Mouse (Mus musculus) heart, adult 10 weeks (tissue): ENCODE measurements around the gene Olfr441. TPM values are rescaled to one million over a fixed set of nuclear protein-coding genes. Genes with fewer than 3 reads are reported as not detected.

Source experiments
- polyA plus RNA-seq: library from polyadenylated mRNA; stranded (reverse); fragments of 350-450 nt; fragmentation: Illumina TruSeq; extraction: RNeasy Lipid Tissue Mini Kit (QIAGEN cat#74804); gene quantifications from one replicate; pipeline ENCODE4 v1.2.3, GENCODE M21; 2014; ENCODE audit warnings: low read depth, low replicate concordance

Olfr441 gene
- polyA plus RNA-seq = not detected

GRCm38 (mm10) chr6:43106069-43106468 lies at the start of gene Olfr441:
TSS of gene Olfr441 (plus strand) at chr6:43106369.

DNA sequence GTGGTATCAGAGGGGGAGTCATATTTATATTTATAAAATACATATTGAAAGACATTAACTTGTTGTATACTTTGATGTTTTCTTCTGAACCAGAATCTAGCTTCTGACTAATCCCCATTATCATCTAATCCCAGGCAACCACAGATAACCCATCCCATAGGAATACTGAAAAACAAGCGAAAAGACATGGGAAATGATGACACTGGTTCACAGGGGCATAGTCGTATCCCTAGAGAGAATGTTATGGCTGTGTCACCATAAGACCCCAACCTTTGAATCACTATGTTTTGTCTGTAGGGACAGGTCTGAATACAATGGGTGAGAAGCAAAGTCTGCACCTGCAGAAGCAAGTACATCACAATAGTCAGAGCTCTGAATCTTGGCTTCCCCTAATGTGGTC lies 40.1 kb downstream of the Olfr441 start, which contains the start of gene Olfr237-ps1:
TSS of gene Olfr237-ps1 (plus strand) at position 301 of the 400 bp plus-strand sequence.

DNA sequence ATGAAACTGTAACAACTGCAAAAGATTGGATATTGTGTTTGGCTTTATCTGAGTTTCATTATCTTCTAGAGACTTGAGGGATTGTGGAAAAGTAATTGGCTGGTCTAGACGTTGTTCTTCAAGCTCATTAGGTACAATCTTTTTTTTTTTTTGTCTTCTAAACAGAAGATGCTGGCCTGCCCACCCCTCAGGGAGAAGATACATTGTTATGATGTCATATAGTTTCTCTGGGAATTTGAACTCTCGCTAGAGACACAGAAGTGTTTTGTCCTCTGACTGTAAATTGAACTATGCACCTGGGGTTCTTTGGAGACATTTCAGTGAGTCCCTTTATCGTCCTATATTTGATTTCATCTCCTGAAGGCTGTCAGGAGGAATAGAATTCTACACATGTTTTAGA lies 56.8 kb downstream of the Olfr441 start, which contains the start of gene Olfr437:
TSS of gene Olfr437 (plus strand) at position 301 of the 400 bp plus-strand sequence.

Other genes starting within 250 kb of the Olfr441 start
- not detected for gene Olfr448, start 215.9 kb upstream of the Olfr441 start, polyA plus RNA-seq
- not detected for gene Olfr447, start 197.5 kb upstream of the Olfr441 start, polyA plus RNA-seq
- not detected for gene Olfr446, start 185.0 kb upstream of the Olfr441 start, polyA plus RNA-seq
- not detected for gene Olfr444, start 157.3 kb upstream of the Olfr441 start, polyA plus RNA-seq
- not detected for gene Olfr237-ps1, start 40.2 kb downstream of the Olfr441 start, polyA plus RNA-seq
- not detected for gene Olfr437, start 56.9 kb downstream of the Olfr441 start, polyA plus RNA-seq
- gene Olfr13, start 65.8 kb downstream of the Olfr441 start, polyA plus RNA-seq = not detected
- not detected for gene Olfr435, start 90.8 kb downstream of the Olfr441 start, polyA plus RNA-seq
- not detected for gene Olfr434, start 106.7 kb downstream of the Olfr441 start, polyA plus RNA-seq
- not detected for gene Olfr47, start 125.2 kb downstream of the Olfr441 start, polyA plus RNA-seq
- gene Arhgef5, start 159.2 kb downstream of the Olfr441 start, polyA plus RNA-seq = 19.8 TPM
- gene Nobox, start 203.2 kb downstream of the Olfr441 start, polyA plus RNA-seq = not detected